Comparison of ENCODE assay signal across 8 mouse cellular contexts in the genomic region with DNA sequence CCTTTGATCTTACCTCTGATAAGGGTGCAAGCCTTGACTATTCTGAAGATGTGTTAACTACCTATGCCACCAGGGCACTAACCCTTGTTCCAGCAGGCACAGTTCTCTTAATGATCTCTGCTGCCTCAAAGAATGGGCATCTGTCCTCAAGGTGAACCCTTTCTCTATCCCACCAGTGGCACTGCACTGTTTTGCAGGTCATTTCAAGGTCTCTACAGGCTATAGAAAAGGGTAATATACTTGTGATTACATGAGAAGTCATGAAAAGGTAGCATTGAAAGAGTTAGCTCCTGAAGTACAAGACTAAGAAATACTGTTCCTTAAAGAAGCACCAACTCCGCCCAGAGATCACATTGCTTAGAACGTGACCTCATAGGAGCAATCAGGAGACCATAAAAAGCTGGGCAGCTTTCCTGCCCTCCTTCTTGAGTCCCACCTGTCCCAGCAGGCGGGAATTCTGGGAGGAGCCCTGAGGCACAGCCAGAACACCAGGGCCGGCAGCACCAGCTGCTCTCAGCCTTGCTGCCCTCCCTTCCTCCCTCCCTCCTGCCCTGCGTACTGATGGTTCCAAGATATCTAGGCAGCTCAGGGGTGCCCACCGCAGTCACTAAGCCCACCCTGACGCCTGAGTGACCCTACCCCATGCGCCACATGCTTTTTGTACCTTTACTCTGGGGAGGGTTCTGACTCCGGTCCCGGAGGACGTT.
DNase-seq lines count a peak whose midpoint lies in the region; ATAC-seq and TF ChIP-seq lines count a peak whose summit lies in the region.

No protein-coding gene starts in this region.

- peak; percentile 53 for DNase-seq in neural tube, embryonic 11.5 days (ENCODE audit: low spot score)
- DNase-seq in neural tube, embryonic 10.5 days (ENCODE audit: extremely low spot score, low spot score): no peak
- DNase-seq in cerebellum, adult 11-12 months: peak; percentile 68
- peak; percentile 26 for DNase-seq in hindlimb bud, embryonic 11.5 days (ENCODE audit: extremely low spot score, low read depth, low spot score)
- no peak for DNase-seq in liver, postnatal 0 days
- no peak for DNase-seq in urinary bladder, postnatal 4 days (ENCODE audit: low spot score in 2 of 2)

- no peak for TF ChIP-seq CTCF in liver, postnatal 0 days (IDR thresholded peaks at IDR 0.05; ENCODE audit: low read depth)

- H3K27me3 ChIP-seq in neural tube, embryonic 11.5 days (ENCODE audit: control insufficient read depth, insufficient read depth, low read length): no peaks in the 10 kb centered on the region
- no peaks in the 10 kb centered on the region for H3K27me3 ChIP-seq in forebrain, embryonic 15.5 days
- no peaks in the 10 kb centered on the region for H3K27me3 ChIP-seq in liver, postnatal 0 days (ENCODE audit: insufficient read depth, low read length)
- H3K27me3 ChIP-seq in neural tube, embryonic 15.5 days (replicated peaks): no peaks in the 10 kb centered on the region

- H3K9ac ChIP-seq in neural tube, embryonic 11.5 days (ENCODE audit: low read length): peak overlapping the region; percentile 65
- peak overlapping the region; percentile 48 for H3K9ac ChIP-seq in forebrain, embryonic 15.5 days (replicated peaks)
- H3K9ac ChIP-seq in liver, postnatal 0 days (replicated peaks): peak overlapping the region; percentile 71
- H3K9ac ChIP-seq in neural tube, embryonic 15.5 days (replicated peaks): peak overlapping the region; percentile 53

- ATAC-seq in neural tube, embryonic 11.5 days (ENCODE audit: insufficient read depth, low FRiP score, low TSS enrichment): peak; percentile 76
- peak; percentile 75 for ATAC-seq in forebrain, embryonic 15.5 days (replicated peaks)
- peak; percentile 40 for ATAC-seq in liver, postnatal 0 days
- ATAC-seq in neural tube, embryonic 15.5 days (ENCODE audit: low FRiP score): peak; percentile 72

- WGBS in neural tube, embryonic 11.5 days: 15% methylated on average over 11 of the region's 11 CpGs
- 9% methylated on average over 11 of the region's 11 CpGs for WGBS in forebrain, embryonic 15.5 days
- WGBS in liver, postnatal 0 days (ENCODE audit: insufficient replicate concordance): 14% methylated on average over 11 of the region's 11 CpGs
- WGBS in neural tube, embryonic 15.5 days: 11% methylated on average over 11 of the region's 11 CpGs

- H3K4me3 ChIP-seq in neural tube, embryonic 11.5 days (ENCODE audit: low read depth, low read length): peak overlapping the region; percentile 38
- H3K4me3 ChIP-seq in forebrain, embryonic 15.5 days: peak overlapping the region; percentile 37
- H3K4me3 ChIP-seq in liver, postnatal 0 days (ENCODE audit: low read depth, low read length): peak overlapping the region; percentile 64
- peak overlapping the region; percentile 42 for H3K4me3 ChIP-seq in neural tube, embryonic 15.5 days (replicated peaks)

- peak overlapping the region; percentile 84 for H3K27ac ChIP-seq in neural tube, embryonic 11.5 days (ENCODE audit: low read depth, low read length)
- peak overlapping the region; percentile 91 for H3K27ac ChIP-seq in forebrain, embryonic 15.5 days (replicated peaks)
- peak overlapping the region; percentile 80 for H3K27ac ChIP-seq in liver, postnatal 0 days (ENCODE audit: low read depth)
- H3K27ac ChIP-seq in neural tube, embryonic 15.5 days (replicated peaks): peak overlapping the region; percentile 82

- no peaks in the 10 kb centered on the region for H3K9me3 ChIP-seq in neural tube, embryonic 11.5 days (ENCODE audit: control insufficient read depth, low read length)
- H3K9me3 ChIP-seq in forebrain, embryonic 15.5 days: no peaks in the 10 kb centered on the region
- H3K9me3 ChIP-seq in liver, postnatal 0 days (ENCODE audit: low read length): no peaks in the 10 kb centered on the region
- no peaks in the 10 kb centered on the region for H3K9me3 ChIP-seq in neural tube, embryonic 15.5 days (replicated peaks)

- H3K4me2 ChIP-seq in neural tube, embryonic 11.5 days (ENCODE audit: low read depth): peak overlapping the region; percentile 85
- peak overlapping the region; percentile 74 for H3K4me2 ChIP-seq in forebrain, embryonic 15.5 days (replicated peaks)
- peak overlapping the region; percentile 79 for H3K4me2 ChIP-seq in liver, postnatal 0 days (ENCODE audit: low read depth, low read length)
- peak overlapping the region; percentile 75 for H3K4me2 ChIP-seq in neural tube, embryonic 15.5 days

- peaks cover 6% of the 10 kb centered on the region for H3K4me1 ChIP-seq in neural tube, embryonic 11.5 days (ENCODE audit: control insufficient read depth, insufficient read depth, low read length)
- H3K4me1 ChIP-seq in forebrain, embryonic 15.5 days: peaks cover 60% of the 10 kb centered on the region
- peaks cover 12% of the 10 kb centered on the region for H3K4me1 ChIP-seq in liver, postnatal 0 days (ENCODE audit: insufficient read depth)
- H3K4me1 ChIP-seq in neural tube, embryonic 15.5 days: peaks cover 30% of the 10 kb centered on the region

- H3K36me3 ChIP-seq in neural tube, embryonic 11.5 days (ENCODE audit: control insufficient read depth, insufficient read depth, low read length): no peaks in the 10 kb centered on the region
- H3K36me3 ChIP-seq in forebrain, embryonic 15.5 days: 0 out of 2 replicates have a peak, but pooled peaks cover 4% of the 10 kb centered on the region
- no peaks in the 10 kb centered on the region for H3K36me3 ChIP-seq in liver, postnatal 0 days (replicated peaks; ENCODE audit: insufficient read depth, low read length)
- no peaks in the 10 kb centered on the region for H3K36me3 ChIP-seq in neural tube, embryonic 15.5 days

- no peak for TF ChIP-seq EP300 in liver, postnatal 0 days (IDR thresholded peaks at IDR 0.05; ENCODE audit: low read depth)

Comparison
In these comparisons a context has a peak if more than half of its experiments do, and no peak if none do; other contexts are left out.
1. DNase-seq: peak in neural tube, embryonic 11.5 days (single experiment), cerebellum, adult 11-12 months (single experiment) and hindlimb bud, embryonic 11.5 days (single experiment); none in neural tube, embryonic 10.5 days (single experiment), liver, postnatal 0 days (single experiment) and urinary bladder, postnatal 4 days (0 of 2).
2. Peak in every context shown above with its lines, with median percentiles within 50 percentile points of each other: ATAC-seq, H3K27ac ChIP-seq, H3K4me2 ChIP-seq, H3K4me3 ChIP-seq and H3K9ac ChIP-seq.